Mouse (Mus musculus): ENCODE results near the gene Acvrl1. TPM values are rescaled to one million over a fixed set of nuclear protein-coding genes. Genes with fewer than 3 reads are reported as not detected.
"Not testable (repeated sequence)": the region's sequence is repeated elsewhere in the genome, so short reads cannot be mapped to it uniquely, and the experiment has no call there.

The Acvrl1 gene
- total RNA-seq, 2 experiments from 2014 or later: 22.3 to 31.1 TPM

GRCm38 (mm10) chr15:101106011-101106410 lies 22.3 kb upstream of the Acvrl1 start:
- peak in 1 of 2 experiments; percentile 11 for DNase-seq
- intact Hi-C loops (cut with DNase I): loop anchor here (5.0 kb wide), 1 partner anchor 59 kb away; the partner anchor contains the start of gene Gm47841

GRCm38 (mm10) chr15:101107906-101108671 lies 20.2 kb upstream of the Acvrl1 start:
- DNase-seq: no peak
- intact Hi-C loops (cut with DNase I): loop anchor here (5.0 kb wide), 1 partner anchor 61 kb away; the partner anchor contains the start of gene Gm47841

- peak; percentile 60 to 62 for DNase-seq
Measured at GRCm38 (mm10) chr15:101113176-101113575, 15.1 kb upstream of the Acvrl1 start.

GRCm38 (mm10) chr15:101113778-101114177 lies 14.5 kb upstream of the Acvrl1 start:
- intact Hi-C loops (cut with DNase I): loop anchor here (10.0 kb wide), 1 partner anchor 359 kb away; no protein-coding TSS in a partner anchor
- DNase-seq: not testable (repeated sequence)

More at GRCm38 (mm10) chr15:101113176-101113575, 15.1 kb upstream of the Acvrl1 start:
- intact Hi-C loops (cut with DNase I): loop anchor here (10.0 kb wide), 1 partner anchor 358 kb away; no protein-coding TSS in a partner anchor

GRCm38 (mm10) chr15:101115511-101116110 lies 12.7 kb upstream of the Acvrl1 start, which contains the start of gene Ankrd33:
Ankrd33 (plus strand) TSS chr15:101115755.
- intact Hi-C loops (cut with DNase I): loop anchor here (10.0 kb wide), 1 partner anchor 361 kb away; no protein-coding TSS in a partner anchor

GRCm38 (mm10) chr15:101118399-101119125 lies 9.8 kb upstream of the Acvrl1 start:
- intact Hi-C loops (cut with DNase I): loop anchor here (10.0 kb wide), 1 partner anchor 364 kb away; no protein-coding TSS in a partner anchor
- peak in 1 of 2 experiments; percentile 29 for DNase-seq

More at GRCm38 (mm10) chr15:101115511-101116110, 12.7 kb upstream of the Acvrl1 start, which contains the start of gene Ankrd33:
- no peak for DNase-seq

GRCm38 (mm10) chr15:101121411-101122289 lies 6.7 kb upstream of the Acvrl1 start:
- no peak for DNase-seq
- intact Hi-C loops (cut with DNase I): no loop called here

GRCm38 (mm10) chr15:101122290-101122589 lies 6.1 kb upstream of the Acvrl1 start:
- DNase-seq: no peak
- intact Hi-C loops (cut with DNase I): no loop called here

- intact Hi-C loops (cut with DNase I): no loop called here
- DNase-seq: peak; percentile 49 to 60
Measured at GRCm38 (mm10) chr15:101123202-101123601, 5.1 kb upstream of the Acvrl1 start.

- no peak for DNase-seq
- intact Hi-C loops (cut with DNase I): no loop called here
Measured at GRCm38 (mm10) chr15:101125561-101125960, 2.8 kb upstream of the Acvrl1 start.

- intact Hi-C loops (cut with DNase I): no loop called here
- DNase-seq: peak; percentile 57 to 71
Measured at GRCm38 (mm10) chr15:101126876-101127544, 1.3 kb upstream of the Acvrl1 start.

GRCm38 (mm10) chr15:101129412-101129811 lies 1.1 kb downstream of the Acvrl1 start:
- intact Hi-C loops (cut with DNase I): no loop called here

GRCm38 (mm10) chr15:101131498-101131897 lies 3.2 kb downstream of the Acvrl1 start:
- intact Hi-C loops (cut with DNase I): no loop called here
- no peak for DNase-seq

More at GRCm38 (mm10) chr15:101129412-101129811, 1.1 kb downstream of the Acvrl1 start:
- DNase-seq: no peak

GRCm38 (mm10) chr15:101132041-101132440 lies 3.7 kb downstream of the Acvrl1 start:
- DNase-seq: no peak
- intact Hi-C loops (cut with DNase I): no loop called here

GRCm38 (mm10) chr15:101132761-101133160 lies 4.4 kb downstream of the Acvrl1 start:
- intact Hi-C loops (cut with DNase I): no loop called here
- DNase-seq: no peak

- intact Hi-C loops (cut with DNase I): no loop called here
- peak in 1 of 2 experiments; percentile 40 for DNase-seq
Measured at GRCm38 (mm10) chr15:101133993-101134704, 5.8 kb downstream of the Acvrl1 start.

- DNase-seq: no peak
- intact Hi-C loops (cut with DNase I): no loop called here
Measured at GRCm38 (mm10) chr15:101135405-101135804, 7.1 kb downstream of the Acvrl1 start.

GRCm38 (mm10) chr15:101137455-101137854 lies 9.1 kb downstream of the Acvrl1 start:
- DNase-seq: no peak
- intact Hi-C loops (cut with DNase I): no loop called here

- DNase-seq: no peak
- intact Hi-C loops (cut with DNase I): no loop called here
Measured at GRCm38 (mm10) chr15:101138675-101139074, 10.4 kb downstream of the Acvrl1 start.

Measured in heart, postnatal 36 days (tissue).